Mouse (Mus musculus): ENCODE data around the gene Itgb1bp1.

Gene Itgb1bp1

DNA sequence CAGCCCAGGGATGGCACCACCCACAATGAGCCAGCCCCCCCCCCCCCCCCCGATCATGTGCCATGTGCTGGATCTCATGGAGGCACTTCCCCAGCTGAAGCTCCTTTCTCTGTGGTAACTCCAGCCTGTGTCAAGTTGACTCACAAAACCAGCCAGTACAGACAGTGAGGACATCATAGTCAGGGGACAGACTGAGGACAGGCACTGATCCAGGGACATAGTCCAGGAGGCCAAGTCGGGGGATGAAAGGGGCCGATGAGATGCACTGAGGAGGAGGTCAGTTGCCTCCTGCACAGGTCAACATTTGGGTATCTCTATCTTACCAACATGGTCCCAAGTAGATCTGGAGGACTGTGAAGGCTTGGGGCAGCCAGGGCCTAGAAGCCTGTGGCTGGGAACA is 90.6 kb downstream of the Itgb1bp1 start:
- DNase-seq = no peak

DNA sequence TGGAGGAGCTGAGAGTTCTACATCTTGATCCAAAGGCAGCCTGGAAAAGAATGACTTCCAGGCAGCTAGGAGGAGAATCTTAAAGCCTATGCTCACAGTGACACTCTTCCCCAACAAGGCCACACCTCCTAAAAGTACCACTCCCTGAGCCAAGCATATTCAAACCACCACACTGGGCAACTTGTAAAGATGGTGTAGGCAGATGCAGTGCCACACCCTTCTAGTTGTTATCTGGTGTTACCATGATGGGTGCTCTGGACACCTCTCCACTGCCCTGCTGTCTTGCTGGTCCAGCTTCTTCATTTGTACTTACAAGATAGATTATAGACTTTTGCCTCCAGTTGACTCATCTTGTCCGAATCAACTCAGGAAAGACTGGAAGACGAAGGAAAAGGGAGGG is 94.5 kb downstream of the Itgb1bp1 start:
- no peak for DNase-seq
